Mouse (Mus musculus): ENCODE results near the gene Ctsm. TPM values are rescaled to one million over a fixed set of nuclear protein-coding genes. Genes with fewer than 3 reads are reported as not detected.
"Not testable (repeated sequence)": the region's sequence is repeated elsewhere in the genome, so short reads cannot be mapped to it uniquely, and the experiment has no call there.

Gene Ctsm
- total RNA-seq (2021): not detected

- intact Hi-C loops (cut with DNase I): no loop called here
Measured at GRCm38 (mm10) chr13:61541631-61542030, at the start of gene Ctsm. Gene Ctsm (minus strand): TSS chr13:61541839.

GRCm38 (mm10) chr13:61570027-61570426 lies 28.4 kb upstream of the Ctsm start, which contains the start of gene Cts3:
Gene Cts3 (minus strand): TSS chr13:61570127.
- intact Hi-C loops (cut with DNase I): no loop called here
- DNase-seq: no peak

More at GRCm38 (mm10) chr13:61541631-61542030, at the start of gene Ctsm:
- DNase-seq: no peak

- DNase-seq; intact Hi-C loops (cut with DNase I): not testable (repeated sequence)
Measured at GRCm38 (mm10) chr13:61568074-61568473, 26.4 kb upstream of the Ctsm start, which contains the start of gene Gm49352. Gene Gm49352 (minus strand): TSS chr13:61568174.

Other genes starting within 250 kb of the Ctsm start
- gene Cts7, start 183.6 kb downstream of the Ctsm start, total RNA-seq (2021): not detected
- gene Gm49352, start 26.3 kb upstream of the Ctsm start, total RNA-seq (2021): not detected
- not detected for gene Cts3, start 28.3 kb upstream of the Ctsm start, total RNA-seq (2021)

All from left cerebral cortex, postnatal 4 days (tissue).